Mouse (Mus musculus): ENCODE results near the gene Echdc3.
A peak's percentile ranks its signal among the peaks of the same experiment; 100 is the strongest.

Gene Echdc3

GRCm38 (mm10) chr2:6220141-6220805 is 7.4 kb upstream of the Echdc3 start:
- peak; percentile 82 for DNase-seq

GRCm38 (mm10) chr2:6212327-6212723 is 508 bp downstream of the Echdc3 start:
- no peak for DNase-seq

GRCm38 (mm10) chr2:6210840-6211239 is 2.0 kb downstream of the Echdc3 start:
- no peak for DNase-seq

- DNase-seq, result no peak
Measured at GRCm38 (mm10) chr2:6209746-6210145, 3.1 kb downstream of the Echdc3 start.

- no peak for DNase-seq
Measured at GRCm38 (mm10) chr2:6209116-6209515, 3.7 kb downstream of the Echdc3 start.

- DNase-seq, result no peak
Measured at GRCm38 (mm10) chr2:6207736-6208135, 5.1 kb downstream of the Echdc3 start.

- DNase-seq, result no peak
Measured at GRCm38 (mm10) chr2:6196363-6196973, 16.4 kb downstream of the Echdc3 start.

- no peak for DNase-seq
Measured at GRCm38 (mm10) chr2:6195468-6196239, 17.2 kb downstream of the Echdc3 start.

GRCm38 (mm10) chr2:6194497-6194896 is 18.3 kb downstream of the Echdc3 start:
- DNase-seq, result no peak

GRCm38 (mm10) chr2:6193591-6193973 is 19.3 kb downstream of the Echdc3 start:
- no peak for DNase-seq

- peak; percentile 67 for DNase-seq
Measured at GRCm38 (mm10) chr2:6192820-6193590, 19.8 kb downstream of the Echdc3 start.

GRCm38 (mm10) chr2:6190036-6190435 is 22.8 kb downstream of the Echdc3 start:
- no peak for DNase-seq

GRCm38 (mm10) chr2:6189675-6189998 is 23.2 kb downstream of the Echdc3 start:
- no peak for DNase-seq

GRCm38 (mm10) chr2:6188891-6189674 is 23.8 kb downstream of the Echdc3 start:
- no peak for DNase-seq

- no peak for DNase-seq
Measured at GRCm38 (mm10) chr2:6187418-6187817, 25.4 kb downstream of the Echdc3 start.

- no peak for DNase-seq
Measured at GRCm38 (mm10) chr2:6186913-6187312, 25.9 kb downstream of the Echdc3 start.

GRCm38 (mm10) chr2:6179749-6180117 is 33.1 kb downstream of the Echdc3 start:
- DNase-seq, result no peak

- no peak for DNase-seq
Measured at GRCm38 (mm10) chr2:6178901-6179748, 33.7 kb downstream of the Echdc3 start.

GRCm38 (mm10) chr2:6173013-6173412 is 39.8 kb downstream of the Echdc3 start:
- DNase-seq, result no peak

GRCm38 (mm10) chr2:6168560-6168959 is 44.3 kb downstream of the Echdc3 start:
- no peak for DNase-seq

GRCm38 (mm10) chr2:6167843-6168558 is 44.8 kb downstream of the Echdc3 start:
- peak; percentile 83 for DNase-seq

Data from right cerebral cortex, postnatal 14 days (tissue).